Mouse (Mus musculus): ENCODE data around the gene Bod1l. TPM values are rescaled to one million over a fixed set of nuclear protein-coding genes. Genes with fewer than 3 reads are reported as not detected.
A peak's percentile ranks its signal among the peaks of the same experiment; 100 is the strongest.

The Bod1l gene
- total and polyA plus RNA-seq, 3 experiments: 8.9 to 16.5 (median 15.4) TPM

GRCm38 (mm10) chr5:41738817-41739216 lies 105.3 kb downstream of the Bod1l start (continued):
- peak; percentile 36; the same call in 1 of the 2 replicates for TF ChIP-seq EP300 (IDR thresholded peaks at IDR 0.05; ENCODE audit: low read length)
- no peak for TF ChIP-seq SMC3 (IDR thresholded peaks at IDR 0.05; ENCODE audit: low read depth, low read length)
- TF ChIP-seq USF2 (conservative IDR thresholded peaks at IDR 0.05; ENCODE audit: low read depth, low read length): no peak
- peak; percentile 30; the same call in 1 of the 2 replicates for TF ChIP-seq JUN (IDR thresholded peaks at IDR 0.05; ENCODE audit: insufficient read depth, low read depth, low read length)
- TF ChIP-seq NRF1 (IDR thresholded peaks at IDR 0.05; ENCODE audit: low read depth, low read length): no peak
- TF ChIP-seq KAT2A (IDR thresholded peaks at IDR 0.05; ENCODE audit: insufficient replicate concordance, low read length): no peak
- TF ChIP-seq RAD21 (IDR thresholded peaks at IDR 0.05; ENCODE audit: low read depth, low read length): no peak
- TF ChIP-seq ETS1 (conservative IDR thresholded peaks at IDR 0.05; ENCODE audit: low read depth, low read length): no peak; the same call in 1 of the 2 replicates
- no peak for TF ChIP-seq POLR2AphosphoS2 (IDR thresholded peaks at IDR 0.05; ENCODE audit: low read depth, low read length)
- TF ChIP-seq MXI1 (IDR thresholded peaks at IDR 0.05; ENCODE audit: low read depth, low read length): no peak
- no peak for TF ChIP-seq PAX5 (IDR thresholded peaks at IDR 0.05; ENCODE audit: low read length)
- TF ChIP-seq CHD2 (IDR thresholded peaks at IDR 0.05; ENCODE audit: low read length): no peak
- TF ChIP-seq SIN3A (IDR thresholded peaks at IDR 0.05; ENCODE audit: low read length): peak; percentile 66
- TF ChIP-seq BHLHE40 (IDR thresholded peaks at IDR 0.05; ENCODE audit: low read depth, low read length): no peak
- peak; percentile 76 for TF ChIP-seq ELF1 (IDR thresholded peaks at IDR 0.05; ENCODE audit: low read depth, low read length)
- TF ChIP-seq TCF12 (IDR thresholded peaks at IDR 0.05; ENCODE audit: low read depth, low read length): no peak

Other genes starting within 250 kb of the Bod1l start
- gene Rab28, start 136.2 kb downstream of the Bod1l start, total RNA-seq (2012; rRNA removed): 35.8 and 42.2 TPM in 2 replicates
- 90.6 and 94.8 TPM in 2 replicates for gene Rab28, start 136.2 kb downstream of the Bod1l start, total RNA-seq (2014; rRNA removed)
- gene Rab28, start 136.2 kb downstream of the Bod1l start, polyA plus RNA-seq (2012; ENCODE audit: insufficient read length, low read depth): 40.9 and 41.1 TPM in 2 replicates
- gene Nkx3-2, start 79.8 kb downstream of the Bod1l start, total RNA-seq (2012; rRNA removed): not detected in 2 replicates
- not detected in 2 replicates for gene Nkx3-2, start 79.8 kb downstream of the Bod1l start, total RNA-seq (2014; rRNA removed)
- not detected in 2 replicates for gene Nkx3-2, start 79.8 kb downstream of the Bod1l start, polyA plus RNA-seq (2012; ENCODE audit: insufficient read length, low read depth)
- not detected in 2 replicates for gene Gm16223, start 223.6 kb upstream of the Bod1l start, total RNA-seq (2012; rRNA removed)
- not detected in 2 replicates for gene Gm16223, start 223.6 kb upstream of the Bod1l start, total RNA-seq (2014; rRNA removed)
- not detected in 2 replicates for gene Gm16223, start 223.6 kb upstream of the Bod1l start, polyA plus RNA-seq (2012; ENCODE audit: insufficient read length, low read depth)

All from CH12.LX (cell line).